Mouse (Mus musculus): ENCODE measurements around the gene Clec3b.

The Clec3b gene

DNA sequence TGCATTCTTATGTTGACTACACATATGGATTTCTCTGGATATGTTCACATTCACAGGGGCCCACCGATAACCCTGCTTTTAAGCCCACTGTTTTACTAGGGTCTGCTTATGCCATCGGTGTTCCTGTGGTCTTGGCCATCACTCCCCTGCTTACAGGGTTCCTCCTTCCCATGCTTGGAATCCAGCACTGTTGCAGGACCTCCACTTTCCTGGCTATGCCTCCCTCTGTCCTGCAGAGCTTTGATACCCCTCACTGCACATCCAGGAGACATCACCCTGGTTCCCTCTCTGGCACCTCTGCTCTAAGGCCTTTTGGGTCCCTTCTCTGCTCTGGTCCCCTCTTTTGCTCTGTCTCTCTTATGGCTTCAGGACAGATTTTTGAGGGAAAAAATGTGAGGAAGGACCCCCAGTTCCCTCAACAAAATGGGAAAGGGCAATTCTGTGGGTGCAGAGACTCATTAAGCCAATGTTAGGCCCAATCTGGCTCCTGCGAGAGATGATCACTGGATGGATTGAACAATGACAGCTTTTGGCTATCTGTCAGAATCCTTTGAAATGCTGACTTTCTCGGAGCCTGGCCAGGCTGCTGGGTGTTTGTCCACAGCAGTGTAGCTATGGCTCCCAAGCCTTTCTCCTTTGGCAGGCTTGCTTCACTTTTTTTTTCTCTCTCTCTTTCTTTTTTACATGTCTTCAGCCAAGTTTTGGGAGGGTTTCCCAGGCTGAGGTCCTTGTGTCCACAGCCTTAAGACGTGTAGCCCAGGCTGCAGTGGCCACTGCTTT is at the start of gene Clec3b:
TSS of gene Clec3b (plus strand) at position 706 of the 780 bp plus-strand sequence.
- no peak for ATAC-seq (ENCODE audit: low TSS enrichment)

GRCm38 (mm10) chr9:123103425-123103824 is 47.3 kb upstream of the Clec3b start:
- no peak for ATAC-seq (ENCODE audit: low TSS enrichment)

DNA sequence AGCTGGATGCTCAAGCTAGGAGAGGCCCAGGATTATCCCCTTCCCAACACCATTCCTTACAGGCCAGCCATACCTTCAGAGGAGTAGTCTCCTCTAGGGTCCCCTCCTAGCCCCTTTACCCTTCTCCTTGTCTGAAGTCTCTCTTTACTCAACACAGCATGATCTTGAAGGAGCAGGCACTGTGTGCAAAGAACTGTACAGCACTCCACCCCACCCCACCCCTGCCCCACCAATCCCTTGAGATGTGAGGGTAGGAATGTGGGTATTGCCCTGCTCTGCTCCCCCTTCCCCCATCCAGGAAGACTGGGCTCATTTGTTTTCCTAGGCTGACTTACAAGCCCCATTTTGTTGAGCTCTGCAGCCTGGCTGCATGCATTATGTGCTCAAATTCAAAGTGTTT is 46.4 kb upstream of the Clec3b start:
- no peak for ATAC-seq (ENCODE audit: low TSS enrichment)

DNA sequence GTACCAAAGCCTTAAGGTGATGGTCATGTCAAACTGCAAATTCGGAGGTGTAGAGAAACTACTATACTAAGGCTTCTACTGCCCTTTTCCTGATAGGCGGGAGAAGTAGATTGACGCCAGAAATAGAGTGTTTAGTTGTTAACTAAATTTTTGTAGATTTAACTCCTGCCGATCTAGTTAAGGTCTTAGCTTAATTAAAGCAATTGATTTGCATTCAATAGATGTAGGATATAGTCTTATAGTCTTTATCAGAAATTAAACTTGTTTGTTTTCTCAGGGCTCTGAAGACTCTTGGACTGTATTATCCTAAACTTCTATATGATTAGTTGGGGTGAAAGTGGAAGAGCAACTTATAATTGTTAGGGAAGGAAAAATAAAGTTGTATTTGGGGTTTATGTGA is 43.6 kb upstream of the Clec3b start:
- ATAC-seq (ENCODE audit: low TSS enrichment): peak; percentile 82; the same call in 1 of the 2 replicates

GRCm38 (mm10) chr9:123109188-123109587 is 41.6 kb upstream of the Clec3b start:
- ATAC-seq (ENCODE audit: low TSS enrichment): no peak

DNA sequence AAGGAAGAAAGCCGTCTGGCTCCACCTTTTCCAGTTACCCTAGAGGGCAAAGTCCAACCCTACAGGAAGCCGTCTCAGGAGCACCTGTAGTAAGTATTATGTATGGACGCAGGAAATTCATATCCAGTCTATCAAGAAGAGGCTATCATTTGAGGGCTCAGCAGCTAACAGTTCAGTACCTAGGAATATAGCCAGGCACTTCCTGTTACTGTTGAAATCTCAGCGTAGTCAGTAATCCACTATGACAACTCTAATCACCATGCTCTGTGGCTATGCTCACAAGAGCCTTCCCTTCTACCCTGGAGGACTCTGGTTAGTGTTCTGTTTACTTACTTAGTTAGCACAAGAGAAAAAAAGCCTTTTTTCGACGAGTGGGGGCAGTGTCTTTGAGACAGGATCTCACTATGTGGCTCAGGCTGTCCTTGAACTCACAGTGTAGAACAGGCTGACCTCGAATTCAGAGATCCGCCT is 39.0 kb upstream of the Clec3b start:
- no peak for ATAC-seq (ENCODE audit: low TSS enrichment)

DNA sequence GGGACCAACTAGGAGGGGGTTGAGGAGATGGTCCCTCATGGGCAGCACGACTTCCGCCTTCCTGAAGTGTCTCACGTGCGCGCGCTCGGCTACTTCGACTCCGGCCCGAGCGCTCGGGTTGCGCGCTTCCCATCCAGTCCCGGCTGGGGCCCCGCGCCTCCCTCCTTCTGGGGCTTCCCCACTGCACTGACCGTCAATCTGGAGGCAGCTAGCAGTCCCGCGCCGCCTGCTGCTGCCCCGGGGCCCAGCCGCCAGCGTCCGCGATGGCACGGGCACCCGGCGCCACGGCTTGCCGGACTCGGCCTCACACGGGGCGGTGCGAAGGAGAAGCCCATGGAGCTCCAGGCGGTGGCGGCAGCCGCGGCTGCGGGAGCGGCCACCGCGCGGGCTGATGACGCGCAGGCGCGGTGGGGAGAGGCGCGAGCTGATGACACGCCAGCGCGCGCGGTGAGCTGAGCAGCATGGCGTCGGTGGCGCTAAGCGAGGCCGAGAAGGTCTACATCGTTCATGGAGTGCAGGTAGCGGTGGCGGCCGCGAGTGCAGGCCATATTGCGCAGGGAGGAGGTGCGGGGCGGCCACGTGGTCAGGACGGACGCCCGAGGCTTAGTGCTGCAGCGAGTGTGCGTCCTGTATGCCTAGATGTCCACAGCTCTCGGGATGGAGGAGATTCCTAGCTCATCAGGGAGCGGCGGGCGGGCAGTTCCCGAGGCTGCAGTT is 37.8 kb upstream of the Clec3b start, which contains the start of the genes Zdhhc3 and Exosc7:
TSS of gene Zdhhc3 (minus strand) at position 401 of the 717 bp plus-strand sequence.
TSS of gene Exosc7 (plus strand) at position 411 of the 717 bp plus-strand sequence.
- ATAC-seq (ENCODE audit: low TSS enrichment): peak; percentile 89

DNA sequence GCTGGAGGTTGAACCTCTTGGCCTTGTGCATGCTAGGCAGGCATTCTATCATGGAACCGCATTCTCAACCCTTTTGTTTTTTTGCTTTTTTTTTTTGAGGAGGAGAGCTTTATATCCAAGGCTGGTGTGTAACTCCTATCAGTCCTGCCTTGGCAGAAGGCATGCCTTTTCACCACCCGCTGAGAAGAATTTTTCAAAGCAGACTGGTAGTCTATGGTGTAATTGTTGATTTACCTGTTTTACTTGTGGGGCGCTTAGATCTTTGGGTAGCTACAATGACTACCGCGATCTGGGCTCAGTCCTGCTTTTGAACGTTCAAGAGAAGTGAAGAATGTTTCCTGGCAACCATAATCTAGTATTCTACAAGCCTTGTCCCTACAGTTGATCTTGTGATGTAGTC is 36.8 kb upstream of the Clec3b start:
- ATAC-seq (ENCODE audit: low TSS enrichment): no peak

GRCm38 (mm10) chr9:123115566-123115965 is 35.2 kb upstream of the Clec3b start:
- no peak for ATAC-seq (ENCODE audit: low TSS enrichment)

DNA sequence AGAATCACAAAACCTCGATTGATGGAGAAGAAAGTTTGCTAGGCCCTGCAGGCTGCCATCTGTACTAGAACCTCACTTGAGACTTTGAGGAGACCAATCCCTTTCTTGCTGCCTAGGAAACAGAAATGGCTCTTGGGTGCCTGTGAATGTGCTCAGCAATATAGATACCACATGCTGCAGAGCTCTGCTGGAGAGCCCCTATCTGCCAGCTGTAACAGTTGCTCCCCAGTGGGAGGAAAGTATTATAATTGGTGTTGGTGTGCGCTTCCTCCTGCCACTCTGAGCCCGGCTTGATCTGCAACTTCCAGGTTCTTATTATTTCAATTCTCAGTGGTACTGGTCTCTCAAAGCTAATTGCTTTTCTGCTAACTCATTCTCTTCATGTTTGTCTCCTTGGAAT is 27.7 kb upstream of the Clec3b start:
- ATAC-seq (ENCODE audit: low TSS enrichment): no peak

GRCm38 (mm10) chr9:123123571-123124412 is 27.0 kb upstream of the Clec3b start:
- ATAC-seq (ENCODE audit: low TSS enrichment): 0 out of 2 replicates have a peak, but pooled peaks have one; percentile 70

GRCm38 (mm10) chr9:123124413-123124981 is 26.2 kb upstream of the Clec3b start:
- ATAC-seq (ENCODE audit: low TSS enrichment): no peak

DNA sequence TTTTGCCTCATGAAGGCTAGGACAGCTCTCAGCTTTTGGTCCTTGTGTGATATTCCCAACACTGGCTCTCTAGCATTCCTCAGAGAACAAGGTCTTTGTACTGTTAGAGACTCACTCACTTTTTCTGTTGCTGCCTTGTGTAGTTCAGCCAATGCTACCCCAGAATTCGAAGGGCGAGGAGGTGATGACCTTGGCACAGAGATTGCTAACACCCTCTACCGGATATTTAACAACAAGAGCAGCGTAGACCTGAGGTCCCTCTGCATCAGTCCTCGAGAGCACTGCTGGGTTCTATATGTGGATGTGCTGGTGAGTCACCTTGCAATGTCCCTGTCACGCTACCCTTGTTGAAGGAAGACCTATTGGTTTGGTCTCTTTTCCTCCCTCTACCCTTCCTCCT is 23.1 kb upstream of the Clec3b start:
- ATAC-seq (ENCODE audit: low TSS enrichment): no peak

GRCm38 (mm10) chr9:123132994-123133393 is 17.8 kb upstream of the Clec3b start:
- no peak for ATAC-seq (ENCODE audit: low TSS enrichment)

GRCm38 (mm10) chr9:123136953-123137682 is 13.6 kb upstream of the Clec3b start:
- peak; percentile 78 for ATAC-seq (ENCODE audit: low TSS enrichment)

GRCm38 (mm10) chr9:123138891-123139474 is 11.8 kb upstream of the Clec3b start:
- no peak for ATAC-seq (ENCODE audit: low TSS enrichment)

DNA sequence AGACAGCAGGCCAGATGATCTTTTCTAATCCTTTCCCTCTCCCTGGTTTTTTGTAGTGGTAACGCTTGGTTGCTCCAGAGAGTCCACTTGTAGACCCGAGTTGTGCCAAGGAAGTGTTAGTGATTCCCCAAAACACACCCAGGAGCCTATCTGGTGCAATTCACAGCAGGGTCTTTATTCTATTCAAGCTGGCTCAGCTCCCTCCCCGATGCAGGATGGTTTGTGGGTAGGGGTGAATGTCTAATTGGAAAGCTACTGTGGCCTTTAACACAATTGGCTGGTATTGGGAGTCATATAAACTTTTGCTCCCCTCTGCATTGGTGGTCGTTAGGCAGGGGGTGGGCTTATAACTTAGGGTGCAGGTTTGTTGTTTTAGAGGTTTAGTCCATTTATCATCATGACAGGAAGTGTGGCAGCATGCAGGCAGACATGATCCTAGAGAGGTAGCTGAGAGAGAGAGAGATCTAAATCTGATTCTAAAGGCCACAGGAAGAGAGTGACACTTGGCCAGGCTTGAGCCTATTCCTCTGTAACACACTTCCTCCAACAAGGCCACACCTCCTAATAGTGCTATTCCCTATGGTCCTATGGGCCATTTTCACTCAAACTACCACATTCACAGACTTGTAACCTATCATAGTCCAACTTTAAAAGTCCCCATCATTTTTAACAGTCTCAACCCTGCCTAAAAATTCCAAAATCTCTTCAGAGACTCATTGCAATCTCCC is 10.7 kb upstream of the Clec3b start:
- ATAC-seq (ENCODE audit: low TSS enrichment): no peak

GRCm38 (mm10) chr9:123148430-123148829 is 2.3 kb upstream of the Clec3b start:
- ATAC-seq (ENCODE audit: low TSS enrichment): no peak

DNA sequence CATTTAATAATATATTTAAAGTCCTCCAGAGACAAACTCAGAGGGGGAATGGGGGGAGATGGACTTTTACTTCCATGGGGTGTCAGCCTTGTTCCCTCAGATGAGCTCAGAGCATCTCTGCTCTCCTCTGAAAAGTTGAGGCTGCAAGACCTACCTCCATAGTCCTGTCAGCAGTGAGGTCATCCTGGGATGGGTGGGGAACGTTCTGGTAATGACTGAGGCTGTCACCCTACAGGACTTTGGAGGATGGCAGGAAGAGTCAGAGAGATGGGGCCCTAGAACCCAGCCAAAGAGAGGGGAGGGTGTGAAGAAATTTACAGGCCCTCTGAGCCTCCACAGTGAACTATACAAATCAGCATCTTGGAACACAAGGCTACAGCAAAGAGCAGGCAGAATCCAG is 815 bp downstream of the Clec3b start:
- no peak for ATAC-seq (ENCODE audit: low TSS enrichment)

DNA sequence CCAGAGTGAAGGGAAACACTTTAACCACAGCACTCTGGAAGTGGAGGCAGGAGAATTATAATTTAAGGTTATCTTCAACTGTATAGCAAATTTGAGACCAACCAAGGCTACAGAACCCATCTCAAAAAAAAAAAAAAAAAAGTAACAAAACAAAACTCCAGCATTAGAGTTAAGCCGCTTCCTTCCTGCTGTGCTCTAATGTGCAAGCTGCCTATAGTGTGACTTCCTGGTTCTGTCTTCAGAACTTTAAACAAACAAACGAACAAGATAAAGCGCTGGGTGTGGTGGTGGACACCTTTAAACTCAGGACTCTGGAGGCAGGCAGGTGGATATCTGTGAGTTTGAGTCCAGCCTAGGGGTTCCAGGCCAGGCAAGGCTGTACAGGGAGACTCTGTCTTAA is 1.3 kb downstream of the Clec3b start:
- no peak for ATAC-seq (ENCODE audit: low TSS enrichment)
